Mouse (Mus musculus): ENCODE measurements around the gene Fam240a. TPM values are rescaled to one million over a fixed set of nuclear protein-coding genes. Genes with fewer than 3 reads are reported as not detected.
A peak's percentile ranks its signal among the peaks of the same experiment; 100 is the strongest.

The Fam240a gene
- total RNA-seq, 2 experiments from 2014 or later: not detected

DNA sequence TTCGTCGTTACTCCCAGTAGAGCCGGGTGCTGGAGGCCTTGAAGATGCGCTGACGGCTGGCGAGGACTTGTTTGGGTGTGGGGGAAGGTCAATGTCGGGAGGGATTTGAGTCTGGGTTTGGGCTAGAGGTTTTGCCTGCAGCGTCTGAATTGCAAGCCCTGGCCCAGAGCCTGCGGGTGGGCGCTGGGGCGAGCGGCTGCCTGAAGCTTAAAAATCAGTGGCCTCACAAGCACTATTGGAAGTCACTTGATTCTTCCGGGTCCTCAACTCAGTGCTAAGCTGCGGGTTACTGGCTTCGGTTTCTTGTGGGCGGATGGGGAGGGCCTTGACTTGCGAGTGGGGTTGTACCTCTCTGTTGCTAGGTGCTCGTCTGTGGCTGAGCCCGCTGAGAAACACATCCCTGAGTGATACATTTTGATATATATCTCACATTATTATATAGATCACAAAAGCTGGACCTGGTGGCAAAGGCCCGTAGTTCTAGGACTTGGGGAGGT lies 29.9 kb upstream of the Fam240a start:
- intact Hi-C loops (cut with DNase I): no loop called here
- peak; percentile 21 for DNase-seq

DNA sequence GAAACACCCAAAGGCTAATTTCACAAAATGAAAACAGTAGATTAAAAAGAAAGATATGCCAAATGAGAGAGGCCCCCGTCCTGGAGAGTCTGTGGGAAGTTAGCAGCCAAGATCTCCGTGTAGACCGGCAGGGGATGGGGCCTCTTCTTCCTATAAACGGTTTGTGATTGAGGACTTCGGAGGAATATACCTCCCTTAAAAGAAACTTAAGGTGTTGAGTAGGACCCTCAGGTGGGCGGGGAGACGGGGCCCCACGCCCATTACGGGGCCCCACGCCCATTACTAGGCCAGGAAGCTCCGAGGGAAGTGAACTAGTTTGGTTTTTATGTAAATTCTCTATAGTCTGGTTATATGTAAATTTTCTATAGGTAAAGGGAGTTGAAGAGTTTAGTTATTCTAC lies 29.3 kb upstream of the Fam240a start, which contains the start of gene Tdgf1:
Tdgf1 (minus strand) TSS at position 233 of the 400 bp plus-strand sequence.
- intact Hi-C loops (cut with DNase I): no loop called here

DNA sequence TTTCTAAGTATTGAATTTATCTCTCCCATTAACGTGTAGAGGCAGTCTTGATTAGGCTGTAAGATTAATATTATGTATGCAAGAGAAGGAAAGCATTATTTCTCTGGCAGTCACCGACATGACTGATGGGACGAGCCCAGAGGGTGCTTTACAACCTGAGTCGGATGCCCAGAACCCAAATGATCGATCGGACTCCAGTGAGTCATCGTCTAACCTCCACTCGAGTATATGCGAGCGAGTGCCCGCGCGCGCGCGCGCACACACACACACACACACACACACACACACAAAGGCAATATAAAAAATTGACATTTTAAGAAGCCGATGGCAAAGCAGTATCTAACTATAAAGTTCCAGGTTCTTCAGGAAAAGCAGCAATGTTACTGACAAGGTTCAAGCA lies 28.7 kb upstream of the Fam240a start:
- DNase-seq: no peak
- intact Hi-C loops (cut with DNase I): no loop called here

More for the DNA sequence above, 29.3 kb upstream of the Fam240a start, which contains the start of gene Tdgf1:
- DNase-seq: no peak

DNA sequence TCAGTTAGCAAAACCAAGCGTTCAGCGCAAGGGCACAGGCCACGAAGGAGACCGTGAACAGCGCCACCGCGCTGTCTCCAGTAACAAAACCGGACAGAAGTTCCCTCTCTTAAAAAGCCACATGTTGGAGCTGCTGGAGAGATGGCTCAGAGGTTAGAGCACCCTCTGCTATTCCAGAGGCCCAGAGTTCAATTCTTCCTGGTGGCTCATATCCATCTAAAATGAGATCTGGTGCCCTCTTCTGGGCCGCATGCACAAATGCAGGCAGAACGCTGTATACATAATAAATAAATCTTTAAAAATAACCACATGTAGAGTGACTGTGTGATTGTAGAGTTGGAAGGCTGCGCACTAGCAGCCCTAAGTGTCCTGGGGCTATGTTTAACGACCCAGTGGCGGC lies 27.6 kb upstream of the Fam240a start:
- intact Hi-C loops (cut with DNase I): no loop called here

DNA sequence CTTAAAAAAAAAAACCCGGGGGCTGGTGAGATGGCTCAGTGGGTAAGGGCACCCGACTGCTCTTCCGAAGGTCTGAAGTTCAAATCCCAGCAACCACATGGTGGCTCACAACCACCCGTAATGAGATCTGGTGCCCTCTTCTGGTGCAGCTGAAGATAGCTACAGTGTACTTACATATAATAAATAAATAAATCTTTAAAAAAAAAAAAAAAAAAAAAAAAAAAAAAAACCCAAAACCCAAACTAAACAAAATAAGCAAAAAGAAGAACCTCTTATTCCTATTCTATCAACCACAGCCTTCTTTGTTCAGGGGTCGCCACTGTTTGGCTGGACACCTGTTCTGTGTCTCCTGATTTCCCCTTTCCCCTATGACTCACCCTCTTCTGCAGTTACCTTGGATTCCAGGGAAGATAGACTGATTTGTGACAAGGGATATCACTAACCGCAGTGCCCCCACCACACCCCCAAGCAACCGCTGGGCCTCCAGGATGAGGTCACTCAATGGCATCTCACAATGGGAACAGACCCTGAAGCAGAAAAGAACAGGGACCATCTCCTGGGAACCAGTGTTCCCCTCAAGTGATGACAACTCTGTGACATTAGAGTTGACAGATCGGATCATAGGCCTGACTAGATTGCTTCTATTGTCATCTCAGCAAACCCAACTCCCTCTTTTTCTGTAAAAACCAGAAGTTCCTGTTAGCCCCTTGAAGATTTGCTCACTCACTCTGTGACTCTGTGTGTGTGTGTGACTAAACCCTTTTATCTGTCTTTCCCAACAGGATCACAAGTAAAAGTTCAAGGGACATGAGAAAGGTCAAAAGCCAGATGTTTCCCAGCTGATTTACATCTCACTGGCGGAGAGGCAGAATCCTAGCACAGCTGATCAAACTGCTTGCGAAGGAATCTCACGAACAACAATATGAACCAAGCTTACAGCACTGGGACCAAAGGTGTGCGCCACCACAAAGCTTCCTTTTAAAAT lies 21.1 kb upstream of the Fam240a start:
- intact Hi-C loops (cut with DNase I): no loop called here
- DNase-seq: no peak

More for the DNA sequence above, 27.6 kb upstream of the Fam240a start:
- peak; percentile 9 for DNase-seq

DNA sequence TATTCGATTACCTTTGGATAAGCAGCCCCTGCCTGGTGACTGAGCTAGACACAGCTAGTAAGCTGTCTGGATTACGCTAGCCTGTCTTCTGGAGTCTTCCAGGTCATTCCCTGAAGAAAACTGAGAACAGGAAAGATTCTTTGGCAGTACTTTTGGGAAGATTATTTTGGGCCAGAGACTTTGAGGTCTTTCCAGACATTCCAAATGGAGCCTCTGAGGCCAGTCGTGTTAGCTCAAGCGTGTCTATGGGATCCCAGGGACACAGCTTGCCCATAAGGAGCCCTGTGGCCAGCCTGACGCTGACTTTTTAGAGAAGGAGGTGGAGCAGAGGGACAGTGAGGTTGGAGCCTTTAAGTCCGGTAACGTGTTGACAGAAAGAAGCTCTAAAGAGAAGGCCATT lies 19.3 kb upstream of the Fam240a start:
- no peak for DNase-seq
- intact Hi-C loops (cut with DNase I): no loop called here

DNA sequence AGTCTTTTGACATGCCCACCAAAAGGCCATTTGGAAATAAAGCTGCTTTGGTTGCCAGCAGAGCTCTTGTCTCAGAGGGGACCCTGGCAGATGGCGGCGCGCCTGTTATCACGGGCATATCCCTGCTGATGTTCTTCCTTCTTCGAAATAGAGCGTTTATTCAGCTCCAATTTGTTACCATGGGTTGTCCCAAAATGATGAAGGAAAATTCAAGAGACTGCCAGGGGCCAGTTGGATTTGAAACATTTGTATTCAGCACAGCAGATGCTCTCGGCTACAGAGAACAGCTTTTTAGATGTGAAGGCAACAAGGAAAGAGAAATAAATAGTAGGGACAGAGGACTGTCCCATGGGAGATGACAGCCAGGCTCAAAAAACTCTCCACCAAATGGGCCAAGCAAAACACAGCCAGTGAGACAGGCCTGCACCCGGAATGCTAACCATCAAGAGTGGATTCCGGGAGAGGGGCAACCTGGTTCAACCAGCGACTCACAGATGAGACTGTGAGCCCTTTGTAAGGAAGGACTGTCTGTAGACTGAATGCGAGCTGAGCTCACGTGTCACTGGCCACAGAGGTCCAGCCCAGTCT lies 17.3 kb upstream of the Fam240a start:
- peak; percentile 92 for DNase-seq
- intact Hi-C loops (cut with DNase I): no loop called here

DNA sequence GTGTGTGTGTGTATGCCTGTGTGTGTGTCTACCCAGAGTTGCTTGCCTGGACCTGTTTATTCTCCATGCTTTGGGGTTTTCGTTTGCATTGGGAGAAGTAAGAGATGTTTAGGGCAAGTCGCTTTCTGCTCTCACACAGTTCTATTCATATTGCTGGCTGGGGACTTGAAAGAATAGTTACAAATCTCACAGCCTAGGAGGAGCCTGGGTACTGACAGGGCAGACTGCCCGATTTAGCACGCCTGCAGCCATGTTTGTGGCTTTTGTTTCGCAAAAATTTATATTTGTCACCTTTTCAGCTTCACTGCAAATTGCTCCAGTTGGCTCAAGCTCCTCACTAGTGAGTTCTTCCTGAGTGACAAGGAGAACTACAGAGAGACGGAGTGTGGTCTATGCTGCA lies 14.9 kb upstream of the Fam240a start:
- DNase-seq: peak; percentile 43
- intact Hi-C loops (cut with DNase I): no loop called here

DNA sequence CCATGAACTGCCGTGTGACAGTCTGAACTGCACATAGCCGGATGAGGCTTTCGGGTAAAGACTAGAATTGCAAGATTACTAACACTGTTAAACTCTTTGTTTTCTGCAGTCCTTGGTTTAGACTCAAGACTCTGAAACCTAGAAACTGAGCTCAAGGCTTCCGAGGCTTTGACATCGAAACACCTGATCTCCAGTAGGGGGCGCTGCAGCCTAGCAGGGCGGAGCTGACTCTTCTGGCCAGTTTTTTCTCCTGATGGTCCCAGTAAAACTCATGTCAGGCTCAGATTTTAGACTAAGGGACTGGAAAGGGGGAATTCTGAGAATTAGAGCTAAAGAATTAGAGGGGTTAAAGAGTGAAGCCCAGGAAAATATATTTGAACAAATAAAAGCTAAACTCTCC lies 6.1 kb upstream of the Fam240a start:
- intact Hi-C loops (cut with DNase I): no loop called here
- peak; percentile 89 for DNase-seq

DNA sequence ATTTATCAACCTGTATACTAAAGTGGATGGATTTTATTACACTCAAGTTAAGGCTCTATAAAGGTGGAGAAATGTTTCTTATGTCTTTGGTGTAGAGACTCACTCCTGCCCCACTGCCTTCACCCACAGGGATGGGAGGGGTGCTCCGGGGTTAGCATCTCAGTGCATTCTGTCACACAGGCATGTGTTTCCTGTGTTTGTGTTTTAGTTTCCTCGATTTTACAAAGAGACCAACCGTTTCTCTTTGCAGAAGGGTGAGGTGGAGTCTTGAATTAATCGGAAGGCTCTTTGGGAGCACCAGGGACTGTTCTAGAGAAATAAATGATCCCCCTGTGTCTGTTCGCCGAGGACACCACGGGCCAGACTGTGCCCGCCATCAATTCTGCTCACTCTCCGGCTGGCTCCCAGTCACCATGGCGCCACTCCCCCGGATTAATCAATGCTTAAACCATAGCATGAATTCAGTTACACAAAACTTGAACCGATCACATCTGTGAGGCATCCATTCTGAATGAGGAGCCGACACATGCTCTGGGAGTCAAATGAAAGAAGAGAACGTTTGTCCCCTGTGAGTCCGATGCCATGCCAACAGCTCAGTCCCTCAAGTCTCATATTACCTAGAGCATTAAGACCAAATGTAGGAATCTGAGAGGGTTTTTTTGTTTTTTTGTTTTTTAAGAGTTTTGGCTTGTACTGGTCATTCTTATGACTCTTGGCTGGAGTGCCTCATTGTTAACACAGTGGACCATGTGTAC lies 4.2 kb upstream of the Fam240a start:
- no peak for DNase-seq
- intact Hi-C loops (cut with DNase I): no loop called here

DNA sequence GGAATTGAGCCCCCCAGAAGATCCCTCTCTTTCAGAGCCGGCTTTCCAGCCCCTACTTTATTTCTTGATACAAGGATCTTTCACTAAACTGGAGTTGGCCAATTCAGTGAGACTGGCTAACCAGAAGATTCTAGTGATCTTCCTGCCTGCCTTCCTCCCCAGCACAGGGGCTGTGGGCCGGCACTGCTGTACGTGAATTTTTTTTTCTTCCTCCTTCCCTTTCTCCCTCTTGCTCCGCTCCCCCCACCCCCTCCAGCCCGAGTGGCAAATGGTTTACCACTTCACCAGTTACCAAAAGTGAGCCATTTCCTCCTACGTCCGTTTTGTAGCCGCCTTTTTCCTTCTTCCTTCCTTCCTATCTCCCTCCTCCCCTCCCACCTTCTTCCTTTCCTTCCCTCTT lies 1.2 kb downstream of the Fam240a start:
- intact Hi-C loops (cut with DNase I): no loop called here
- no peak for DNase-seq

DNA sequence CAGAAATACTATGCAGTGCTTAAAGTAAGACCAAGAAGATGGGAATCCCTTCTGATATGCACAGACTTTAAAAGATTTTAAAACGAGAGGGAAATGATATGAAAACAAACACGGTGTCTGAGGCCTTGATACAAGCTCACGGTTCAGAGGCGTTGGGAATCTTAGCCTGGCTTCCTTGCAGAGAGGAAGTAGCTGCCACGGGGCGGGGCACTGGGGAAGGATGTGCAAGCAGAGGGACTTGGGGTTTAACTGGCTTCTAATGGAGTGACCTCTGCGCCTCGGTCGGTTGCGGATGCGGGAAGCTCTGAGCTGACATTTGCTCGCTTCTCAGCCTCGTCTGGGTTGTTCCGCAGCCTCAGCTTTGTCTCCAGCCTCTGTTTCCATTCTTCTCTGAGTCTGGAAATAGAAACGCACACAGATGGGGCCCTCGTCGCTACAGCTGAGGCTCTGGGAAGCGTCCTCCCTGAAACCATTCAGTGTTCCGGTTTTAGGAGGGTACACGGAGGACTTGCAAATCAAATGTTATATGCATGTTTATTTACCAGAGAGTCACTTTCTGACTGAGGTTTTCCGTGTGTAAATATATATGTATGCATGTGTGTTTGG lies 1.9 kb downstream of the Fam240a start:
- no peak for DNase-seq
- intact Hi-C loops (cut with DNase I): no loop called here

DNA sequence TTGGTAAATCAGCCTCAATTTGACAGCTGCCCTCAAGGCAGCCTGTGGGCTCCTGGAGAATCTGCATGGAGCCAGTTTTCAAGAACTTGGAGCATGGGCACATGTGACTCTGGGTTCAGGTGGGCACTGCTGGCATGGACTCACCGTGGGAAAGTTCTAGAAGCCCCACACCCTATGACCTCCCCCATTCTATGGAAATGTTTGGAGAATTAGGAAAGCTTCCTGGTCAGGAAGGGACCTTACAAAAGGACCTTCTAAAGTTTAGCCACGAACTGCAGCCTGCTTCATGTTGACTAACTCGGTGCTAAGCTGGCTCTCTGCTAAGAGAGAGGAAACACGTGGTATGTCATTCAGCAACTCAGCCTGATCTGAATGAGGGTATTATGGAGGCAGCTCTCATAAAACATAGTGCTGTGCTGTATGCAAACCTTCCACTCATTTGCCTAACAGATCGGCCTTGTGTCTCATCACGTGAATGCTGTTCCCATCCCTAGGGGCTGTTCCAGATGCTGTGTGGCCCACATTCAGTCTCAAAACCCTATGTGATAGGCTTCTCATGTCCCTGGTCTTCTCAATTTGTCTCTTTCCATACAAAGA lies 7.2 kb downstream of the Fam240a start:
- intact Hi-C loops (cut with DNase I): no loop called here

DNA sequence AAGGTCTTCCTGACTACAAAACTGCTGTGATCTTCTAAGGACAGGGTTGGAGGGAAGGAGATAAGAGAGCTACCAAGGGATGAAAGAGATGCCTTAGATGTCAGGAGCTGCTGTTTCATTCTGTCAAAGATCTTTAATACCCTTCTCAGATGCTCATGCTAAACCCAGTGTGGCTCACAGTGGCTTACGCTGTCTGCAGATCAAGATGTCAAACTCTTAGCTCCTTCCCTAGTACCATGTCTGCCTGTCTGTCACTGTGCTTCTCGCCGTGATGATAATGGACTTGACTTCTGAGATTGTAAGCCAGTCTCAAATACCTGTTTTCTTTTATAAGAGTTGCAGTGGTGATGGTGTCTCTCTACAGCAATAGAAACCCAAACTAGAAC lies 8.0 kb downstream of the Fam240a start:
- intact Hi-C loops (cut with DNase I): no loop called here
- no peak for DNase-seq

More for the DNA sequence above, 7.2 kb downstream of the Fam240a start:
- no peak for DNase-seq

DNA sequence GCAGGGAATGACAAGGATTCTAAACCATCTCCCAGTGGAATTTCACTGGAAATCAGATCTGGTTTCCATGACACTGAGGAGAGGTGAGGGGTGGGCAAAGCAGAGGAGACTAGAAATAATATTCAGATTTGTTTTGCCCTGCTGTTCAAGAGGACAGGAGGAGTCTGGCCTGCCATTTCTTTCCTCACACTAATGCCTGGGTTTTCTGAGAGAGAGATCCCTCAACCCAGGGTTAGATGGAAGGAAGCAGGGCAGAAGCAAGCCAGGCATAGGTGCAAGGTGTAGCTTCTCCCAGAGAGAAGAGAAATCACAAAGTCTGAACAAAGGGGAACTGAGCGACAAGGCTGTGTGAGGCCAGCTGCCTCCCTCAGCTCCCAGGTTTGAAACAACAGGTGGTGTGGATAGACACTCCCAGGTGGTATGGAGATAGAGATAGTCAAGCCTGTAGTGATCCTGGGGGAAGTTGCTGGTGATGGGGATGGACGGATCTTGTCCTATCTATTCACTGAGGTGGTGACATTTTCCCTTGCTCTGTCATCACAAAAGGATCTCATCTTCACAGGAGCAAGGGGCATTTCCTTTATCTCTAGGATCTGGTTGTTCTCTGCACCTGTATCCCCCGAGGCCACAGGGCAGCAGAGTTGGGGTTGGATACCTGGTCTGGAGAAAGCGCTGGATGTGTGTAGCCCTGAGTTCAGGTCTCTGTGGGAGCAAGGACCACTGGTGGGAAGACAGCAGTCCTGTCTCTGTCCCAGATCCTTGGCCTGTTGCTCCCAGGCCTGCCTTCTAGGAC lies 8.6 kb downstream of the Fam240a start:
- intact Hi-C loops (cut with DNase I): no loop called here

DNA sequence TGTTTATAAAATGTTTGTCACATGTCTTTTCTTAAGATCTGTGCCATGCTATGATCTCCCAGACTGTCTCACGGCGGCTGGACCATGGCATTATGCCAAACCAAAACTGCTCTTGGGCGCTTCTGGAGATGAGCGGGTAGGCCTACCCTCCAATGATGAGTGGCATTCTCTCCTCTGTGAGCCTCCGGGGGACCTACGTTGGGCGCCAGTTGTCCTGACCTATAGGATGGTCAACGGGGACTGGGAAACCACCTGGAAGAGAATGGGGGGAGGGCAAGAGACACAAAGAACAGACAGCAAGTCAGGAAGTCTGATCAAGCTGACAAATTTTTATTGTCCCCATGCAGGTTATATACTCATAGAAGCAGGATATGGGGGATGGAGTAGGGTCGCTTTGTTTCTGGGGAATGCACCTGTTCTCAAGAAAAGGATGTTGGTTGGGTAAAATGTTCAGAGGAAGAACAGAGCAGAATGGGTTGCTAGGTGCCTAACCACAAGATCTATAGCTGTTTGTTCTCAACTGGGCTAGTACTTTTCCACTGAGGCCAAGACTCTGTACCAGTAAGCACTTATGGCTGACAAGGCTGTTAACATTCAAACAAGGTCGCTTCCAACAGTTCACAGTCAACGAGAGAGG lies 9.3 kb downstream of the Fam240a start:
- DNase-seq: no peak
- intact Hi-C loops (cut with DNase I): no loop called here

More for the DNA sequence above, 8.6 kb downstream of the Fam240a start:
- DNase-seq: no peak

DNA sequence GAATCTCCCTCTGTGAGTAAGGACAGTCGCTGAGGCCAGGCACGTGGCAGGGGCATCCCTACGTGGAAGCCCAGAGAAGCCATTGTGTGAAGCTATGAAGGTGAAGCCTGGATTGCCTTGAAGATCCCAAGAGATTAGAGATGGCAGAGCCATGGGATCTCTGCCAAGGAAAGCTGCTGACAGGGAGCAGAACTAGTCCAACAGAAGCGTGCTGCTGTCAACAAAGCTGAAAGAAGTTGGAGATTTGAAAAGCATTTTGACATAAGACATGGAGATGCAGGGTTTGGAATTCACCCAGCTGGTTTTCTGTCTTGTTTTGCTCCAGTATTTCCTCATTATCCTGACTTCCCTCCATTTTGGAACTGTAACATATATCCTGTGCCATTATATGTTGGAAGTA lies 14.4 kb downstream of the Fam240a start:
- DNase-seq: no peak
- intact Hi-C loops (cut with DNase I): no loop called here

DNA sequence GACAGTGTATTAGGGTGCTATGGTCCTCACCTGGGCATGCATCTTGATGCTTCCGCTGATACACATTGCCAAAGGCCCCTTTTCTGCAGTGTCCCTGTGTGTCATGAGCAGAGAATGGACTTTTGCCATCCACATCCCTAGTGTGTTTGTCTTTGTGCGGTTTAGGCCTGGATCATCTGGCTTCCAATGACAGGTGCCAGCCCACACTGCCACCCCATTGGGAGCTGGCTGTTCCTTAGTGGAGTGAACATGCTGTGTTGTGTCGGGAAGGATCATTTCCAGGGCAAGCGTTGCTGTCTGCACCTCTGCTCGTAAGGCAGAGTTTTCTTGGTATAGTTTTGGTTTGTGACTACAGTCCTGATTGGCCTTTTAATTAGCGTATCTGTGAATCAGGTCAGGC lies 15.5 kb downstream of the Fam240a start:
- peak; percentile 58 for DNase-seq
- intact Hi-C loops (cut with DNase I): no loop called here

DNA sequence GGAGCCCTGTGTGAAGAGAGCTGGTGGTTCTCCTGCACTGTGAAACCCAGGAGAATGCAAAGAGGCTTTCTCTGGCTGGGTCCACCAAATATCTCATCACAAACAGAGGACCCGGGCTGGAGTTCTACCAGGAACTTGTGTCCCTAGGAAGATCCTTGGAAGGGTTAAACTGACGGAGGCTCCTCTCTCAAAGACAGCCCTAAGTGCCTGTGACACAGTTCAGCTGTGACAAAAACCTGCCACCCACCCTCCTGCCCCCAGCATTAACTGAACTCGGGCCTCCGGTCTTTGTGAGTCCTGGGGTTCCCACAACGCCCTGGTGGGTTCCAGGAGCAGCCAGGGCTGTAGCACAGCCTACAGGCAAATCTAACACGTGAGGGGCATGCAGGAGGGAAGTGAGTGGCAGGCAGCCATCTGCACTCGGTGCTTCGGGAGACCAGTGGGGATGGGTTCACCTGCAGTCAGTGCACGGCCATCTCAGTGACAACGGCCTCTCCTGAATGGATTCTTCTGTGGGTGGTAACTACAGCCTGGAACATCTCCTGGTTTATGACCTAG lies 17.1 kb downstream of the Fam240a start:
- no peak for DNase-seq
- intact Hi-C loops (cut with DNase I): no loop called here
